Mouse (Mus musculus) myocyte (in vitro differentiated cells): Measurements from ENCODE around the gene Ccdc27. TPM values are rescaled to one million over a fixed set of nuclear protein-coding genes. Genes with fewer than 3 reads are reported as not detected.

Source experiments
- H3K27me3 ChIP-seq: one replicate; pipeline ENCODE4 v1.6.1; 2011; ENCODE audit not compliant: control insufficient read depth, insufficient read depth, insufficient read length
- H3K36me3 ChIP-seq: one replicate; pipeline ENCODE4 v1.6.1; 2011; ENCODE audit not compliant: control insufficient read depth, insufficient read depth
- H3K4me2 ChIP-seq: one replicate; pipeline ENCODE4 v1.6.1; 2011; ENCODE audit warnings: low read depth, control low read depth
- H3K4me3 ChIP-seq: one replicate; pipeline ENCODE4 v1.5.1; 2011; ENCODE audit warnings: mild to moderate bottlenecking, control low read depth, moderate library complexity
- H3K79me2 ChIP-seq: one replicate; pipeline ENCODE4 v1.6.1; 2011; ENCODE audit not compliant: control insufficient read depth, insufficient read depth
- H3ac ChIP-seq: one replicate; pipeline ENCODE4 v1.6.1; 2011; ENCODE audit not compliant: control insufficient read depth, insufficient read length
- CEBPB ChIP-seq: IDR thresholded peaks from 2 replicates; pipeline ENCODE4 v1.6.1; 2011; ENCODE audit warnings: mild to moderate bottlenecking, moderate library complexity; ENCODE audit not compliant: poor library complexity, insufficient read depth, severe bottlenecking
- E2F4 ChIP-seq: IDR thresholded peaks from one replicate; pipeline ENCODE4 v1.6.1; 2011; ENCODE audit warnings: mild to moderate bottlenecking, control low read depth, moderate library complexity; ENCODE audit not compliant: insufficient read depth
- MAX ChIP-seq: IDR thresholded peaks from one replicate; pipeline ENCODE4 v1.6.1; 2011; ENCODE audit warnings: low read depth, mild to moderate bottlenecking, control low read depth
- MYOD1 ChIP-seq, 3 experiments: IDR thresholded peaks; one replicate each; pipeline ENCODE4 v1.6.1; 2011; ENCODE audit warnings: control low read depth in 2 of 3, low read depth in 2 of 3, mild to moderate bottlenecking in 2 of 3, moderate library complexity in 1 of 3; ENCODE audit not compliant: insufficient read length in 2 of 3, control insufficient read depth in 1 of 3
- MYOG ChIP-seq, 3 experiments: IDR thresholded peaks; one replicate each; pipeline ENCODE4 v1.6.1; 2011; ENCODE audit warnings: control low read depth in 2 of 3, low read depth in 2 of 3, mild to moderate bottlenecking in 2 of 3; ENCODE audit not compliant: insufficient read length in 2 of 3, control insufficient read depth in 1 of 3, insufficient read depth in 1 of 3
- POLR2A ChIP-seq: IDR thresholded peaks from one replicate; pipeline ENCODE4 v1.6.1; 2011; ENCODE audit warnings: low read depth, mild to moderate bottlenecking, control low read depth, moderate library complexity; ENCODE audit not compliant: insufficient read length
- POLR2AphosphoS2 ChIP-seq: IDR thresholded peaks from one replicate; pipeline ENCODE4 v1.6.1; 2011; ENCODE audit warnings: low read depth, control low read depth; ENCODE audit not compliant: insufficient read length
- REST ChIP-seq: IDR thresholded peaks from one replicate; pipeline ENCODE4 v1.6.1; 2011; ENCODE audit warnings: mild to moderate bottlenecking, control low read depth, moderate library complexity; ENCODE audit not compliant: insufficient read depth, insufficient read length
- SRF ChIP-seq: IDR thresholded peaks from one replicate; pipeline ENCODE4 v1.6.1; 2011; ENCODE audit warnings: low read depth; ENCODE audit not compliant: control insufficient read depth, insufficient read length
- TCF12 ChIP-seq: IDR thresholded peaks from one replicate; pipeline ENCODE4 v1.6.1; 2011; ENCODE audit warnings: mild to moderate bottlenecking, control low read depth; ENCODE audit not compliant: poor library complexity, insufficient read depth, severe bottlenecking
- TCF3 ChIP-seq: IDR thresholded peaks from one replicate; pipeline ENCODE4 v1.6.1; 2011; ENCODE audit warnings: low read depth, control low read depth; ENCODE audit not compliant: insufficient read length
- USF1 ChIP-seq: IDR thresholded peaks from one replicate; pipeline ENCODE4 v1.6.1; 2011; ENCODE audit warnings: low read depth, mild to moderate bottlenecking, control low read depth, moderate library complexity
- polyA plus RNA-seq: library from polyadenylated mRNA; unstranded; fragments of >200 nt; fragmentation: generic; extraction: Trizol; gene quantifications from one replicate; pipeline ENCODE4 v1.2.1, GENCODE M21; 2012; ENCODE audit warnings: missing spikeins

Gene Ccdc27
- polyA plus RNA-seq, 1 experiment, result not detected

- Histone ChIP-seq H3K79me2 (no peaks in the 10 kb centered on the region), H3K36me3 (no peaks in the 10 kb centered on the region), H3K27me3 (no peaks in the 10 kb centered on the region), H3K4me3 (no peak overlapping the region), H3K4me2 (no peak overlapping the region), H3ac (no peak overlapping the region)
- TF ChIP-seq USF1, result no peak
- TF ChIP-seq MYOG (IDR thresholded peaks at IDR 0.05; ENCODE audit: control insufficient read depth in 1 of 3, insufficient read depth in 1 of 3, insufficient read length in 2 of 3, low read depth in 2 of 3), result peak; percentile 54 to 97 (median 75)
- TF ChIP-seq POLR2A, result no peak
- TF ChIP-seq E2F4, result no peak
- no peak for TF ChIP-seq CEBPB
- TF ChIP-seq MAX, result no peak
- peak; percentile 69 for TF ChIP-seq TCF12
- TF ChIP-seq SRF, result no peak
- TF ChIP-seq POLR2AphosphoS2, result no peak
- TF ChIP-seq REST, result no peak
- TF ChIP-seq MYOD1 (IDR thresholded peaks at IDR 0.05; ENCODE audit: control insufficient read depth in 1 of 3, insufficient read length in 2 of 3, low read depth in 2 of 3), result peak; percentile 24 to 95 (median 32)
- peak; percentile 96 for TF ChIP-seq TCF3
Measured at GRCm38 (mm10) chr4:154006264-154006663, 36.2 kb downstream of the Ccdc27 start.

DNA sequence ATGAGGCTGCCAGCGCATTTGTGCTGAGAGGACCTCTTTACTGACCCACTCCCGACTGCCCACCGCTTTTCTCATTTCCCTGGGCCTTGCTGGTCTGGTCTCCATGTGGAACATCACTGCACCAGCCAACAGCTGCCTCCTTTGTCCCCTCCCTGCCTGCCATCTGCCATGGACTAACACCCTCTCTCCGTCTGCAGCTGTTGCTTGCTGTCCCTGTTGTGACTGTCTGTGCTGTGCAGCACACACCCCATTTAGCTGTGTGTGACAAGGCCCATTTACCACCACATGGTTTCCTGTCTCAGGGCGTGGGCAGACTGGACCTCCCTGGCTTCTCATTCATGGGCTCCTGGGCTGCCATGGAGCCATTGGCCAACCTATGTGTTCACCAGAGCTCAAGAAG, 37.0 kb downstream of the Ccdc27 start:
- H3K4me2 ChIP-seq, result no peak overlapping the region
- no peaks in the 10 kb centered on the region for H3K27me3 ChIP-seq
- no peaks in the 10 kb centered on the region for H3K36me3 ChIP-seq
- TF ChIP-seq TCF12 (peak; percentile 89), CEBPB (no peak), SRF (no peak), MYOG (IDR thresholded peaks at IDR 0.05; ENCODE audit: control insufficient read depth in 1 of 3, insufficient read depth in 1 of 3, insufficient read length in 2 of 3, low read depth in 2 of 3) (peak; percentile 93 to 99 (median 99)), POLR2AphosphoS2 (peak; percentile 30), MYOD1 (IDR thresholded peaks at IDR 0.05; ENCODE audit: control insufficient read depth in 1 of 3, insufficient read length in 2 of 3, low read depth in 2 of 3) (peak; percentile 85 to 99 (median 97)), TCF3 (peak; percentile 99)
- no peak overlapping the region for H3K4me3 ChIP-seq
- no peaks in the 10 kb centered on the region for H3K79me2 ChIP-seq
- no peak overlapping the region for H3ac ChIP-seq

- no peak overlapping the region for H3ac ChIP-seq
- TF ChIP-seq TCF3, result no peak
- no peak for TF ChIP-seq POLR2AphosphoS2
- TF ChIP-seq TCF12, result no peak
- no peak for TF ChIP-seq SRF
- no peak for TF ChIP-seq E2F4
- TF ChIP-seq MYOG (IDR thresholded peaks at IDR 0.05; ENCODE audit: control insufficient read depth in 1 of 3, insufficient read depth in 1 of 3, insufficient read length in 2 of 3, low read depth in 2 of 3), result no peak
- no peak for TF ChIP-seq POLR2A
- TF ChIP-seq REST, result no peak
- no peak for TF ChIP-seq MYOD1 (IDR thresholded peaks at IDR 0.05; ENCODE audit: control insufficient read depth in 1 of 3, insufficient read length in 2 of 3, low read depth in 2 of 3)
- TF ChIP-seq MAX, result no peak
- TF ChIP-seq CEBPB, result no peak
- TF ChIP-seq USF1, result no peak
- peaks cover 8% of the 10 kb centered on the region for H3K36me3 ChIP-seq
- no peak overlapping the region for H3K4me3 ChIP-seq
- no peak overlapping the region for H3K4me2 ChIP-seq
- no peaks in the 10 kb centered on the region for H3K79me2 ChIP-seq
- H3K27me3 ChIP-seq, result no peaks in the 10 kb centered on the region
Measured at GRCm38 (mm10) chr4:153993505-153993904, 49.0 kb downstream of the Ccdc27 start.

DNA sequence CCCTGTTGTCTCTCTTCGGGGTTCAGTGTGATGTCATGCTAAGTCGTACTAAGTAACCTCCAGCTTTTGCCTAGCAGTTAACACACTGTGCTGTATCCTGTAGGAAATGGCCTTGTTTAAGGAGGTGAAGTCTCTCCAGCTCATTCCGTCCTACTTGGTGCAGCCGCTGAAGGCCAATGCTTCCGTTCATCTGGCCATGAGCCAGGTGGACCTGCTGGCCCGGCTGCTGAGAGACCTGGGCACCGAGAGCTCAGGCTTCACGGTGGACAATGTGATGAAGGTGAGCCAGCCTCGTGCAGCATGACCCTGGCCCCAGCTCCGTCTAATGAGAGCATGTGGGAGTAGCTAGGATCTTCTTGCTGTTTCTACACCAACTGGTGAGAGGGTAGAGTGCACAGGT, 49.8 kb downstream of the Ccdc27 start:
- H3K36me3 ChIP-seq, result peaks cover 7% of the 10 kb centered on the region
- H3ac ChIP-seq, result no peak overlapping the region
- no peaks in the 10 kb centered on the region for H3K79me2 ChIP-seq
- H3K4me2 ChIP-seq, result no peak overlapping the region
- no peak for TF ChIP-seq MAX
- no peak for TF ChIP-seq MYOD1 (IDR thresholded peaks at IDR 0.05; ENCODE audit: control insufficient read depth in 1 of 3, insufficient read length in 2 of 3, low read depth in 2 of 3)
- TF ChIP-seq TCF12, result no peak
- TF ChIP-seq MYOG (IDR thresholded peaks at IDR 0.05; ENCODE audit: control insufficient read depth in 1 of 3, insufficient read depth in 1 of 3, insufficient read length in 2 of 3, low read depth in 2 of 3), result no peak
- TF ChIP-seq E2F4, result no peak
- no peak for TF ChIP-seq CEBPB
- TF ChIP-seq POLR2AphosphoS2, result no peak
- TF ChIP-seq USF1, result no peak
- TF ChIP-seq TCF3, result no peak
- TF ChIP-seq SRF, result no peak
- no peak for TF ChIP-seq REST
- TF ChIP-seq POLR2A, result no peak
- H3K4me3 ChIP-seq, result no peak overlapping the region
- H3K27me3 ChIP-seq, result no peaks in the 10 kb centered on the region

- Histone ChIP-seq H3K4me2 (no peak overlapping the region), H3ac (no peak overlapping the region), H3K4me3 (no peak overlapping the region), H3K27me3 (no peaks in the 10 kb centered on the region), H3K79me2 (peaks cover 22% of the 10 kb centered on the region), H3K36me3 (peaks cover 13% of the 10 kb centered on the region)
- TF ChIP-seq TCF12 (no peak), TCF3 (no peak), MYOD1 (IDR thresholded peaks at IDR 0.05; ENCODE audit: control insufficient read depth in 1 of 3, insufficient read length in 2 of 3, low read depth in 2 of 3) (no peak), POLR2A (no peak), E2F4 (no peak), REST (no peak), USF1 (no peak), MYOG (IDR thresholded peaks at IDR 0.05; ENCODE audit: control insufficient read depth in 1 of 3, insufficient read depth in 1 of 3, insufficient read length in 2 of 3, low read depth in 2 of 3) (no peak), MAX (no peak), SRF (no peak), CEBPB (no peak), POLR2AphosphoS2 (no peak)
Measured at GRCm38 (mm10) chr4:153980470-153980869, 62.0 kb downstream of the Ccdc27 start.
